In the genomic region with DNA sequence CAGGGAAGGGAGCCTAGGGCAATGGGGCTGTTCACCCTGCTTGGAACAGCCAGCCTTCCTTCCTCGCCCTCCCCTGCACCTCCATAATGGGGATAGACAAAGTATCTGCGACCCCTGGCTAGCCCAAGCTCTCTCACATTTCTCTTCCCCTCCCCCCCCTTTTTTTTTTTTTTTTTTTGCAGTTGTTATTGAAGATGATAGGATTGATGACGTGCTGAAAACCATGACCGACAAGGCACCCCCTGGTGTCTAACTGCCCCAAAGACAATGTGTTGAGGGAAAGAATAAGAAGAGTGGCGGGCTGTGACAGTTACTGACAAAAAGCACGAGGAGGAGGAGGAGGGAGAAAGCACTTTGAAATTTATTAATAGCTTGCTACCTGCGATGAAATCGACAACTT, we compare ENCODE assay signal across 8 mouse cellular contexts. TPM values are rescaled to one million over a fixed set of nuclear protein-coding genes. Genes with fewer than 3 reads are reported as not detected.
DNase-seq lines count a peak whose midpoint lies in the region; ATAC-seq and TF ChIP-seq lines count a peak whose summit lies in the region.

No protein-coding gene starts in this region.

- WGBS in kidney, embryonic 14.5 days = 5% methylated on average over 8 of the region's 8 CpGs
- 6% methylated on average over 8 of the region's 8 CpGs for WGBS in hindbrain, embryonic 16.5 days
- 4% methylated on average over 8 of the region's 8 CpGs for WGBS in midbrain, postnatal 0 days

- no peaks in the 10 kb centered on the region for H3K9me3 ChIP-seq in kidney, embryonic 14.5 days (ENCODE audit: control insufficient read depth, low read length)
- no peaks in the 10 kb centered on the region for H3K9me3 ChIP-seq in hindbrain, embryonic 16.5 days (ENCODE audit: control insufficient read depth, low read length)
- no peaks in the 10 kb centered on the region for H3K9me3 ChIP-seq in midbrain, postnatal 0 days (ENCODE audit: low read length)

- H3K9ac ChIP-seq in kidney, embryonic 14.5 days (ENCODE audit: low read depth, low read length) = peak overlapping the region; percentile 92
- H3K9ac ChIP-seq in hindbrain, embryonic 16.5 days (ENCODE audit: low read depth, low read length) = peak overlapping the region; percentile 97
- H3K9ac ChIP-seq in midbrain, postnatal 0 days (replicated peaks; ENCODE audit: low read length, poor library complexity, severe bottlenecking) = peak overlapping the region; percentile 84

- no peak for TF ChIP-seq CTCF in brain, embryonic 14.5 days (IDR thresholded peaks at IDR 0.05; ENCODE audit: borderline replicate concordance, extremely low read depth, insufficient read depth, insufficient read length)
- TF ChIP-seq CTCF in midbrain, postnatal 0 days (IDR thresholded peaks at IDR 0.05) = peak; percentile 27; the same call in 1 of the 2 replicates

- peak overlapping the region; percentile 85 for H3K4me3 ChIP-seq in kidney, embryonic 14.5 days (ENCODE audit: low read length)
- H3K4me3 ChIP-seq in hindbrain, embryonic 16.5 days (ENCODE audit: low read length) = peak overlapping the region; percentile 98
- H3K4me3 ChIP-seq in midbrain, postnatal 0 days (ENCODE audit: low read depth, low read length) = peak overlapping the region; percentile 98

- no peak for TF ChIP-seq POLR2A in brain, embryonic 14.5 days (IDR thresholded peaks at IDR 0.05; ENCODE audit: borderline replicate concordance, extremely low read depth, insufficient read depth, insufficient read length, poor library complexity, severe bottlenecking)

- peaks cover 53% of the 10 kb centered on the region for H3K4me1 ChIP-seq in kidney, embryonic 14.5 days (ENCODE audit: control insufficient read depth, insufficient read depth, low read length)
- peaks cover 44% of the 10 kb centered on the region for H3K4me1 ChIP-seq in hindbrain, embryonic 16.5 days (ENCODE audit: control insufficient read depth, insufficient read depth, low read depth, low read length)
- H3K4me1 ChIP-seq in midbrain, postnatal 0 days (ENCODE audit: insufficient read depth, low read length) = peaks cover 9% of the 10 kb centered on the region; the same call in 1 of the 2 replicates

- no peaks in the 10 kb centered on the region for H3K36me3 ChIP-seq in kidney, embryonic 14.5 days (ENCODE audit: control insufficient read depth, insufficient read depth, low read length)
- no peaks in the 10 kb centered on the region for H3K36me3 ChIP-seq in hindbrain, embryonic 16.5 days (ENCODE audit: control insufficient read depth, insufficient read depth, low read length)
- H3K36me3 ChIP-seq in midbrain, postnatal 0 days (ENCODE audit: insufficient read depth, low read length) = no peaks in the 10 kb centered on the region

- no peak for ATAC-seq in kidney, embryonic 14.5 days (ENCODE audit: low FRiP score, low TSS enrichment)
- no peak for ATAC-seq in hindbrain, embryonic 16.5 days
- no peak for ATAC-seq in midbrain, postnatal 0 days (ENCODE audit: low FRiP score)

- no peaks in the 10 kb centered on the region; the same call in 1 of the 2 replicates for H3K27me3 ChIP-seq in kidney, embryonic 14.5 days (ENCODE audit: control insufficient read depth, insufficient read depth, low read length)
- H3K27me3 ChIP-seq in hindbrain, embryonic 16.5 days (replicated peaks; ENCODE audit: control insufficient read depth, insufficient read depth, low read length) = no peaks in the 10 kb centered on the region
- no peaks in the 10 kb centered on the region for H3K27me3 ChIP-seq in midbrain, postnatal 0 days (ENCODE audit: insufficient read depth, low read length)

- H3K4me2 ChIP-seq in kidney, embryonic 14.5 days (replicated peaks; ENCODE audit: low read depth, low read length) = peak overlapping the region; percentile 58
- H3K4me2 ChIP-seq in hindbrain, embryonic 16.5 days (ENCODE audit: low read length) = peak overlapping the region; percentile 92
- peak overlapping the region; percentile 95 for H3K4me2 ChIP-seq in midbrain, postnatal 0 days (ENCODE audit: low read depth, low read length, poor library complexity, severe bottlenecking)

- DNase-seq in kidney, adult 8-10 months = no peak
- DNase-seq in brain, embryonic 14.5 days (ENCODE audit: low read depth) = peak; percentile 46
- no peak for DNase-seq in midbrain, postnatal 0 days (ENCODE audit: low spot score)
- DNase-seq in right cerebral cortex, postnatal 25 days = no peak
- DNase-seq in spleen, adult 18-20 months = no peak
- DNase-seq in left cerebral cortex, adult 9 months (ENCODE audit: low spot score in 2 of 2) = no peak

- H3K27ac ChIP-seq in kidney, embryonic 14.5 days (ENCODE audit: low read depth, low read length) = no peak overlapping the region
- H3K27ac ChIP-seq in hindbrain, embryonic 16.5 days (ENCODE audit: low read depth, low read length) = peak overlapping the region; percentile 96
- H3K27ac ChIP-seq in midbrain, postnatal 0 days (ENCODE audit: low read depth, low read length) = peak overlapping the region; percentile 97

RNA-seq across cellular contexts. Expression of a gene that starts 2.4 kb away (rescaled TPM):
- 7.4 and 10.1 TPM in 2 replicates for polyA plus RNA-seq in kidney, embryonic 14.5 days (2014; fragmentation: Nextera tagmentation; extraction: Ambion mirVana)
- polyA plus RNA-seq in brain, embryonic 14.5 days (2012; rRNA removed) = 28.3 and 37.4 TPM in 2 replicates
- polyA plus RNA-seq in hindbrain, embryonic 16.5 days (2015; fragmentation: Nextera tagmentation; extraction: Ambion mirVana) = 15.5 and 16.7 TPM in 2 replicates
- 50.9 and 55.6 TPM in 2 replicates for total RNA-seq in midbrain, postnatal 0 days (2014; rRNA removed)
- polyA plus RNA-seq in midbrain, postnatal 0 days (2015; fragmentation: Nextera tagmentation; extraction: Ambion mirVana) = 25.0 and 29.2 TPM in 2 replicates

RNA-seq across cellular contexts. Expression of a gene that starts 22.1 kb away (rescaled TPM):
- 16.7 and 16.9 TPM in 2 replicates for polyA plus RNA-seq in kidney, embryonic 14.5 days (2014; fragmentation: Nextera tagmentation; extraction: Ambion mirVana)
- 14.5 and 19.6 TPM in 2 replicates for polyA plus RNA-seq in brain, embryonic 14.5 days (2012; rRNA removed)
- polyA plus RNA-seq in hindbrain, embryonic 16.5 days (2015; fragmentation: Nextera tagmentation; extraction: Ambion mirVana) = 21.6 and 23.7 TPM in 2 replicates
- total RNA-seq in midbrain, postnatal 0 days (2014; rRNA removed) = 32.6 and 35.2 TPM in 2 replicates
- 17.6 and 19.2 TPM in 2 replicates for polyA plus RNA-seq in midbrain, postnatal 0 days (2015; fragmentation: Nextera tagmentation; extraction: Ambion mirVana)
